Mouse (Mus musculus) right cerebral cortex, postnatal 4 days (tissue): Measurements from ENCODE around the gene Zfp212.
A peak's percentile ranks its signal among the peaks of the same experiment; 100 is the strongest.

Experiments
- DNase-seq: peaks from one replicate; pipeline ENCODE4 v3.0.0-alpha.2; 2022

The Zfp212 gene

DNA sequence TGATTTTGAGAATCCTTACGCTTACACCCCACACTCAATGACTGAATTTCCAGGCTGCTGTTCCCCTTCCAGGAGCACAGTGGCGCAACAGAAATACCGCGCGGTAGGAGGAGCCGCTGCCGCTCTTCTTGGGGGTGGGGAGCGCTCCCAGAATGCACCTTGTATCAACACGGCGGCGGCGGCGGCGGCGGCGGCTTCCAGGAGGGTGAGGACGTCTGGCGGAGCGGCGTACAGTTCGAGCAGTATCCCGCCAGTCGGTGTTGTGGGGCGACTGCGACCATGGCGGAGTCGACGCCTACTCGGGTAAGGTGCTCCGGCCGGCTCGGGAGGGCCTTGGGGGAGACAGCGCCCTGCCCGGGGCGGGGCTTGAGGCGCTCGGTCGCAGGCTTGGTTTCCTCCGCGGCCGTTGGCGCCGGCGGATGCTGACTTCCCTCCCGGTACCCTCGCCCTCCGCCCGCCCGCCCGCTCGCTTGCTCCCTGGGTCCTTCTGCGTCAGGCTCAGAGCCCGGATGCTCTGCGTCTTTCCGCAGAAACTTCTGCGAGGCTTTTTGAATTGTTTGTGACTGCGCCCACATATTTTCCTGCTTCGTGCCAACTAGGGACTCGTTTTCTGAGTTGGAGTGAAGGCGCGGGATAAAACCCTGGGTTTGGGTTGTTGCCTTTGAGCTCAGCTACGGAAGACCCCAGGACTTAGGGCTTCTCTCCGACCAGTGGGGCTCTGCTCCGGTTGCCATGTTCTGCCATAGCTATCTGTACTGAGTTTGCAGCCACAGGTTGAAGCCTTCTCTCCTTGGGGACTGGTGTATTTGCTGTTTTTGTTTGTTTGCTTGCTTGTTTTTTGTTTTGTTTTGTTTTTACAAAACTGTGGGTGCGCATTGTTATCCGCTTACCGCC, at the start of gene Zfp212:
Gene Zfp212 (plus strand): TSS at position 30 of the 894 bp plus-strand sequence.
- peak; percentile 84 for DNase-seq

GRCm38 (mm10) chr6:47872266-47872665, 48.0 kb upstream of the Zfp212 start:
- DNase-seq: no peak

DNA sequence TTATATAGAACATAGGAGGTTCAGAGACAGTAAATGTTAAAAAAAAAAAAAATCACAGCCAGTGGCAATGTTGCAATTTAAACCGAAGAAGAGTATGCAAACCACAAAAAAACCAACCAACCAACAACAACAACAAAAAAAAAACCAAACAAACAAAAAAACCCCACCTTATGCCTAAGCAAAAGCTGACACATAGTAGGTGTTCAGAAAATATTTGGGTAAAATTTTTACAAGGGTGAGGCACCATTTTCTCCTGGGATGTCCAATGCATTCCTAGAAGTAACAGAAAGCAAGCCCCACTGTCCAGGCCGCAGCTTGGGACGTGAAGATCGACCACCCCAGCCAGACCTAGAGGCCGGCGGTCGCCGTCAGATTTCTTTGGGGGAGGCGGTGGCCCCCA, 43.2 kb upstream of the Zfp212 start, which contains the start of gene Zfp282:
Gene Zfp282 (plus strand): TSS at position 147 of the 400 bp plus-strand sequence.
- DNase-seq: no peak

- DNase-seq: peak; percentile 86
Observed at GRCm38 (mm10) chr6:47877461-47878132, 42.7 kb upstream of the Zfp212 start.

DNA sequence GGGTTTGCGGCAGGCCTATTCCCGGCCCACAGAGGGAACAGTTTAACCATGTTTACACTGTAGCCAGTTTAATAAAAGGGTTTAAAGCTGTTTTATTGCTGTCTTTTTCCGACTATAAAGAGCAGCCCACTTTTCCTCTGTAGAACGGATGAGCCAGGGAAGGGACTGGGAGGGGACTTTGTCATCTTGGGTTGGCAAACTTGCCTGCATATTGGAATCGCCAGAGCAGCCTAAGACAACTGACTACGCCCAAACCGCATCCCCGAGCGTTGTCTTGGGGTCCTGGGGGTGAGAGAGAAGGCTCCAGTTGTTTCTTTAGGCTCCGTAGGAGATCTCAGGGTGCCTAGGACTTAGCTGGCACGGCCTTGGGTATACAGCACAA, 42.2 kb upstream of the Zfp212 start:
- DNase-seq: no peak

DNA sequence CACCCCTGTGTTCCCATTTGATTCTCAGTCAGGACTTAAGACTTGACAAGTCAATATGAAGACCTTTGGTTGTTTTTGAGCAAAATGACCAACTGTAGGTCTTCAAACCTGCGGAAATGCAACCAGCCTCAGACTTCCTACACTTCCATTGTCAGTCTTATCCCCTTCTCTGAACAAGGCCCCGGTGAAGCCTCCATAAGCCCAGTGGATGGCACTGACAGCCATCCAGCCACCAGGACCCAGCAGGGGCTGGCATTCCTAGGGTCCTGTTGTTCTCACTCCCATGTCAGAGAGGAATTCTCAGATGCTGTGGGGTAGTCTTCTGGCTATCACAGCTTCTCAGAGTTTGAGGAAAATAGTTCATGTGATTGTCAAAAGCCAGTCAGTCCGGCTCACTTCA, 41.7 kb upstream of the Zfp212 start:
- no peak for DNase-seq

DNA sequence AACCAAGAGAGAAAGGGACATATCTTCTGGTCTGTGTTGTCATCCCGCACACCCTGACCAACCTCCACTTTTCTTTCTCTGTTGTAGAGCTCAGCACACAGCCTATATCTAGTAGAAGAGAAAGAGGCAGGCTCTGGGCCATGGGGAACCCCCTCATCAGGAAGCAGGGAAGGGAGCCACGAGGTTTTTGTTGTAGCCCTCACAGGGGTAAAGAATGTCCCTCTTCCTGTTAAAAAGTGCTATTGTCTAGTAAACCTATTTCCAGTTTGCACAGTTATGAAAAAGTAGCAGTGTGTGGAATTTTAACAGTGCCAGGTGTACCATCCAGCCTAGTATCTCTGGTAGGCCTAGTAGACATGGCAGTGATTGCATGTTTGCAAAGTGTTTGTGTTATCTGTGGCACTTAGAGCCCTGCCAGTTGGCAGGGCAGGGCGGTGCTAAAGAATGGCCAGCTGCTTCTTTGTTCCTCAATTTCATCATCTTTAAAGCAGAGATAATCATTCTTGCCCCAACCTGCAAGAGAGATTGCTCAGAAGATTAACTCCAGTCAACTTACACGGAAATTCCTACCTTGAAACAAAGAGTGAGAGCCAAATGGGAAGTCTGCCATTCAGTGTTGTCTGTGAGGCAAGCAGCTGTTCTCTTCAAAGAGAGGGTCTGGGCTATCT, 41.1 kb upstream of the Zfp212 start:
- DNase-seq: no peak

- no peak for DNase-seq
Observed at GRCm38 (mm10) chr6:47880166-47880565, 40.1 kb upstream of the Zfp212 start.

DNA sequence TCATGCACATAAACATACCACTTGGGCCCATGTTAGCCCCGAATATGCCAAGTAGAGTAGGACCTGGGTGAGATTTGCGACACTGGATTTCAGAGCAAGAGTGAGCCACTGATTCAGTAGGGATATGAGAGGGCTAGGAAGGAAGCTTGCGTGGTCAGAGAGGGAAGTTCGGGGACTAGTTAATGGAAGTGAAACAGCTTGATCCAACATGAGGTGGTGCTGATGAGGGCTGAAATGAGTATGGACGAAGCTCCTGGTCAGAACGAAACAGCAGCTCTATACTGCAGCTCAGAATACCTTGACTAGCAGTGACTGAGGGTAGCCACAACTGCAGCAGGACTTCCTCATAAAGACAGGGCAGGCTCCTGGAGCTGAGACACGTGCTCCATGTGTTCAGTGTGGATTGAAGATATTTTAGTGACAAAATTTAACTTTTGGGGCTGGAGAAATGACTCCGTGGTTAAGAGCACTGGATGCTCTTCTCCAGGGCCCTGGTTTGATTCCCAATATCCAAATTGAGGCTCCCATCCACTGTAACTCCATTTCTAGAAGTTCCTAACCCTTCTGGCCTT, 31.4 kb upstream of the Zfp212 start:
- DNase-seq: no peak

DNA sequence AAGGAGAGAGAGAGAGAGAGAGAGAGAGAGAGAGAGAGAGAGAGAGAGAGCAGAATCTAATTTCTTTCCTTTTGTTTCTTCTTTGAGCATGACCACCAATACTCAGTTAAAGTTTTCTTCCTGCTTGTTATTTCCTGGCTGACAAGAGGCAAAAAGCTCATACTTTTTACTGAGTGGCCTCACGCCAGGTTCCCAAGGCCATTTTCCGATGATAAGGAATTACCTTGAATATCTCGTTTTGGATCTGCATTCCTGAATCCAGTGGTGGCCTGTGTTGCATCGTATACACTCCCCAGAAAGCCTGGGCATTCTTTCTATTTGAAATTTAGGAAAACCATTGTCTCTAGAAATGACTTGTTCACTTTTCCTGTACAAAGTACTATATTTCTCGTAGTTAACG, 20.9 kb upstream of the Zfp212 start:
- no peak for DNase-seq

DNA sequence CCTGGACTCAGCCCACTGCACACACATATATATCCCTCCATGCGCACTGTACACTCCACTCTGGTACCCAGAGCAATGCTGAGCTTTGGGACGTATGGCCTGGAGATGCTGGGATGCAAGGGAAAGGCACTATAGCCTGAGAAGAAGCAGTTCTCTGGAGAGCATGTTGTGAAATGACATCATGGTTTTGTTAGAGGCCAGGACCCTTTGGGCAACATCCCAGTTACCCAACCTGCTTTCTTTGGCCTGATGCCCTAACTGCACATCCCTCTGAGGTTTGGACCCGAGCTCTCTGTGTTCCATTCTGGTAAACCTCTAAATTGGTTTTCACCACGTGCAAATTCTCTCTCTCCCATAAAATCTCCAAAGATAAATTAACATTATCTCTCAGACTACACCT, 16.7 kb upstream of the Zfp212 start:
- DNase-seq: no peak

- DNase-seq: no peak
Observed at GRCm38 (mm10) chr6:47904361-47904760, 15.9 kb upstream of the Zfp212 start.

GRCm38 (mm10) chr6:47904917-47905695, 15.2 kb upstream of the Zfp212 start:
- DNase-seq: no peak

GRCm38 (mm10) chr6:47906326-47906725, 13.9 kb upstream of the Zfp212 start:
- DNase-seq: no peak

- DNase-seq: no peak
Observed at GRCm38 (mm10) chr6:47909007-47909406, 11.3 kb upstream of the Zfp212 start.

- no peak for DNase-seq
Observed at GRCm38 (mm10) chr6:47911650-47912049, 8.6 kb upstream of the Zfp212 start.

GRCm38 (mm10) chr6:47912991-47913390, 7.3 kb upstream of the Zfp212 start:
- DNase-seq: no peak

DNA sequence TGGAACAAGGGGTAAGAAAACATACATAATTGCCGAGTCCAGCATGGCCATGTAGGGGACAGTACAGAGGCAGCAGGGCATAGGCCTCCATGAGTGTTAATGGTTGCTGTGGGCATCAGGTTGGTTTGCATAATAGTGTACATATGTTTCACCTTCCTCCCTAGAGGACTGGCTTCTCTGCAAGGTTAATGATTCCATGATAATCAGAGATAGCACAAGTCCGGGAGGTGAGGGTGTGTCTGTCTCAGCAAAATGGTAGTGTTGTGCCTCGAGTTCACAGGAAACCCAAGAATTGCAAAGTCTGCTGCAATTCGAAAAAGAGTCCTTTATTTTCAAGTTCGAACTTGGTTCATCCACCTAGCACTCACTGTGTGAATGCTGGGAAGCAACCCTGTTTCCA, 3.2 kb upstream of the Zfp212 start:
- no peak for DNase-seq

GRCm38 (mm10) chr6:47918768-47919274, 1.5 kb upstream of the Zfp212 start:
- DNase-seq: no peak

DNA sequence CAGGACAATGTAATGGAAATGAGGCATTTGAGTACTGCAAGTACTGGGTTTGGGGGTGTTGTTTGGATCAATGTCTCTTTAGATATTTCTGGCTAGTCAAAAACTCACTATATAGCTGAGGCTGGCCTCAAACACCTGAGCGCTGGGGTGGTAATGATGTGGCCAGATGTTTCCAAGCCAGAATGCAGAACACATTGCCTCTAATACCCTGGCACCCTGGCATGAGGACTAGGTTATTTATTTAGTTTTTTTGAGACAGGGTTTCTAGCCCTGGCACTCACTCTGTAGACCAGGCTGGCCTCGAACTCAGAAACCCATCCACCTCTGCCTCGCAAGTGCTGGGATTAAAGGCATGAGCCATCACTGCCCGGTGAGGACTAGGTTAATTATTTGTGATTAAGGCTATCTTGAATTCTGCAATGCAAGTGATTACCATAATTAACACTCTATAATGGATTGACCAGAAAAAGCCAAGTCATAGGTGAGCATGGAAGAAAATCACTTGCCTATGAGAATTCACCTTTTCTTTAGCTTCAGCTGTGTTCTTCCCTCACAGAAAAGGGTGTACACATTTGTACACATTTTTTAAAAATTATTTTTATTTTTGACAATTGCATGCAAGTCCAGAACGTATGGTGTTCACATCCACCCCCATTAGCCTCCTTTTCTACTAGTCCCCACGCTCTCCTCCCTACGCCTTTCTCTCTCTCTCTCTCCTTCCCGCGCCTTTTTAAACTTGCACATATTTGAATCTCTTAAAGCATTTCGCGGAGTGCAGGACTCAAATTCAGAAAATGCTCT, 430 bp upstream of the Zfp212 start:
- DNase-seq: no peak

DNA sequence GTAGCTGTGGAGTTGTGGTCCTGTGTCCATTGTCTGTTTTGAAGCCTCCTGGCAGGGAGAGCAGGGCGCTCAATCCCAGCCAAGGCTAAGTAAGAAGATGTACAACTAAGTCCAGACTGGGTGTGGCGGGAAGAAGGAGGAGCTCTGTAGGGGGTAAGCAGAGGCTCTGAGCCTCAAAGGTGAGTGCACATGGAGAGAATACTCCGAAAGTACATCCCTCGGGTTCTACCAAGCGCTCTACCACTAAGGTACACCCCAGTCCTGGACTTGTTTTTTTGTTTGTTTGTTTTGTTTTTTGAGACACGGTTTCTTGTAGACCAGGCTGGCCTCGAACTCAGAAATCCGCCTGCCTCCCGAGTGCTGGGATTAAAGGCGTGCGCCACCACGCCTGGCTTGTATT, 22.2 kb downstream of the Zfp212 start:
- no peak for DNase-seq
